Mouse (Mus musculus): Measurements from ENCODE around the gene Bnc1. TPM values are rescaled to one million over a fixed set of nuclear protein-coding genes. Genes with fewer than 3 reads are reported as not detected.

Bnc1 gene
- polyA plus RNA-seq, 1 experiment, result 1.5 TPM

- no peak overlapping the region for H3K4me3 ChIP-seq (ENCODE audit: control insufficient read depth, insufficient read depth, low read length)
- WGBS, result 93% methylated on average over 6 of the region's 6 CpGs
These were observed 8.4 kb downstream of the Bnc1 start for GRCm38 (mm10) chr7:81983651-81984050.

GRCm38 (mm10) chr7:81978304-81978703 lies 13.8 kb downstream of the Bnc1 start:
- DNase-seq, result no peak

More at GRCm38 (mm10) chr7:81983651-81984050, 8.4 kb downstream of the Bnc1 start:
- no peak overlapping the region for H3K27ac ChIP-seq (ENCODE audit: control insufficient read depth, insufficient read depth, low read length)
- H3K36me3 ChIP-seq (ENCODE audit: control insufficient read depth, insufficient read depth, low read length), result no peaks in the 10 kb centered on the region
- DNase-seq, result no peak
- TF ChIP-seq POLR2A (IDR thresholded peaks at IDR 0.05; ENCODE audit: control insufficient read depth, extremely low read depth, insufficient read depth, low read length, poor library complexity), result no peak
- H3K27me3 ChIP-seq (ENCODE audit: control insufficient read depth, insufficient read depth, low read length), result no peaks in the 10 kb centered on the region
- no peaks in the 10 kb centered on the region for H3K4me1 ChIP-seq (replicated peaks; ENCODE audit: control insufficient read depth, insufficient read depth, low read length)

GRCm38 (mm10) chr7:81974616-81975015 lies 17.5 kb downstream of the Bnc1 start:
- Histone ChIP-seq H3K4me1 (replicated peaks; ENCODE audit: control insufficient read depth, insufficient read depth, low read length) (no peaks in the 10 kb centered on the region), H3K27me3 (ENCODE audit: control insufficient read depth, insufficient read depth, low read length) (no peaks in the 10 kb centered on the region), H3K27ac (ENCODE audit: control insufficient read depth, insufficient read depth, low read length) (no peak overlapping the region), H3K36me3 (ENCODE audit: control insufficient read depth, insufficient read depth, low read length) (no peaks in the 10 kb centered on the region), H3K4me3 (ENCODE audit: control insufficient read depth, insufficient read depth, low read length) (no peak overlapping the region)
- no peak for DNase-seq
- WGBS, result 93% methylated on average over 10 of the region's 10 CpGs
- no peak for TF ChIP-seq CTCF (IDR thresholded peaks at IDR 0.05; ENCODE audit: borderline replicate concordance, control insufficient read depth, extremely low read depth, insufficient read depth, low read length, poor library complexity)
- no peak for TF ChIP-seq POLR2A (IDR thresholded peaks at IDR 0.05; ENCODE audit: control insufficient read depth, extremely low read depth, insufficient read depth, low read length, poor library complexity)

More at GRCm38 (mm10) chr7:81978304-81978703, 13.8 kb downstream of the Bnc1 start:
- H3K4me1 ChIP-seq (replicated peaks; ENCODE audit: control insufficient read depth, insufficient read depth, low read length), result no peaks in the 10 kb centered on the region
- H3K27ac ChIP-seq (ENCODE audit: control insufficient read depth, insufficient read depth, low read length), result no peak overlapping the region
- H3K4me3 ChIP-seq (ENCODE audit: control insufficient read depth, insufficient read depth, low read length), result no peak overlapping the region
- no peaks in the 10 kb centered on the region for H3K27me3 ChIP-seq (ENCODE audit: control insufficient read depth, insufficient read depth, low read length)
- no peaks in the 10 kb centered on the region for H3K36me3 ChIP-seq (ENCODE audit: control insufficient read depth, insufficient read depth, low read length)
- TF ChIP-seq POLR2A (IDR thresholded peaks at IDR 0.05; ENCODE audit: control insufficient read depth, extremely low read depth, insufficient read depth, low read length, poor library complexity) (no peak), CTCF (IDR thresholded peaks at IDR 0.05; ENCODE audit: borderline replicate concordance, control insufficient read depth, extremely low read depth, insufficient read depth, low read length, poor library complexity) (no peak)
- WGBS, result 93% methylated on average over 8 of the region's 8 CpGs

GRCm38 (mm10) chr7:81973939-81974338 lies 18.2 kb downstream of the Bnc1 start:
- no peaks in the 10 kb centered on the region for H3K27me3 ChIP-seq (ENCODE audit: control insufficient read depth, insufficient read depth, low read length)
- no peak for DNase-seq
- no peak overlapping the region for H3K4me3 ChIP-seq (ENCODE audit: control insufficient read depth, insufficient read depth, low read length)
- H3K4me1 ChIP-seq (replicated peaks; ENCODE audit: control insufficient read depth, insufficient read depth, low read length), result no peaks in the 10 kb centered on the region
- no peak overlapping the region for H3K27ac ChIP-seq (ENCODE audit: control insufficient read depth, insufficient read depth, low read length)
- WGBS, result 97% methylated on average over 12 of the region's 12 CpGs
- no peaks in the 10 kb centered on the region for H3K36me3 ChIP-seq (ENCODE audit: control insufficient read depth, insufficient read depth, low read length)
- TF ChIP-seq CTCF (IDR thresholded peaks at IDR 0.05; ENCODE audit: borderline replicate concordance, control insufficient read depth, extremely low read depth, insufficient read depth, low read length, poor library complexity) (no peak), POLR2A (IDR thresholded peaks at IDR 0.05; ENCODE audit: control insufficient read depth, extremely low read depth, insufficient read depth, low read length, poor library complexity) (no peak)

DNA sequence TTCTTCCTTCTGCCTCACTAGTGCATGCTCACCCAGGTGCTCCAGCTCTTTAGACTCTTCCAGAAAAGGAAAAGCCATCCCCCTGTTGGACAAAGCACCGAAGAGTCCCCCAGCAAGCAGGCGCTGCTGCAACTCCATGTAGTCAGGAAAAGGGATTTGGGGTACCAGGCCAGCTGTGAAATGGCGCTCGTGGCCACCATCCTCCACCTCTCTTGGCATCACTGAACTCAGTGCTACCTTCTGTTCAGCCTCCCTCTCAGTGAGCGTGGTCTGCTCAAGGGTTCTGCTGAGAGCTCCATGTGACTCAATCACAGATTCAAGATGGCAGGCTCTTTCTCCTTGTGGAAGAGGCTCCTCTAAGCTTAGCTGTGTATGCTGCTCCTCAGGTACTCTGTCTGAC lies 18.8 kb downstream of the Bnc1 start:
- no peaks in the 10 kb centered on the region for H3K36me3 ChIP-seq (ENCODE audit: control insufficient read depth, insufficient read depth, low read length)
- H3K27me3 ChIP-seq (ENCODE audit: control insufficient read depth, insufficient read depth, low read length), result no peaks in the 10 kb centered on the region
- H3K4me3 ChIP-seq (ENCODE audit: control insufficient read depth, insufficient read depth, low read length), result no peak overlapping the region
- H3K4me1 ChIP-seq (replicated peaks; ENCODE audit: control insufficient read depth, insufficient read depth, low read length), result no peaks in the 10 kb centered on the region
- TF ChIP-seq CTCF (IDR thresholded peaks at IDR 0.05; ENCODE audit: borderline replicate concordance, control insufficient read depth, extremely low read depth, insufficient read depth, low read length, poor library complexity) (no peak), POLR2A (IDR thresholded peaks at IDR 0.05; ENCODE audit: control insufficient read depth, extremely low read depth, insufficient read depth, low read length, poor library complexity) (no peak)
- no peak overlapping the region for H3K27ac ChIP-seq (ENCODE audit: control insufficient read depth, insufficient read depth, low read length)
- 98% methylated on average over 5 of the region's 5 CpGs for WGBS
- no peak for DNase-seq

GRCm38 (mm10) chr7:81968975-81969374 lies 23.1 kb downstream of the Bnc1 start:
- Histone ChIP-seq H3K4me3 (ENCODE audit: control insufficient read depth, insufficient read depth, low read length) (no peak overlapping the region), H3K27ac (ENCODE audit: control insufficient read depth, insufficient read depth, low read length) (no peak overlapping the region), H3K36me3 (ENCODE audit: control insufficient read depth, insufficient read depth, low read length) (no peaks in the 10 kb centered on the region), H3K27me3 (ENCODE audit: control insufficient read depth, insufficient read depth, low read length) (no peaks in the 10 kb centered on the region), H3K4me1 (replicated peaks; ENCODE audit: control insufficient read depth, insufficient read depth, low read length) (no peaks in the 10 kb centered on the region)
- WGBS, result 8% methylated on average over 6 of the region's 6 CpGs
- no peak for DNase-seq
- no peak for TF ChIP-seq POLR2A (IDR thresholded peaks at IDR 0.05; ENCODE audit: control insufficient read depth, extremely low read depth, insufficient read depth, low read length, poor library complexity)
- TF ChIP-seq CTCF (IDR thresholded peaks at IDR 0.05; ENCODE audit: borderline replicate concordance, control insufficient read depth, extremely low read depth, insufficient read depth, low read length, poor library complexity), result no peak

DNA sequence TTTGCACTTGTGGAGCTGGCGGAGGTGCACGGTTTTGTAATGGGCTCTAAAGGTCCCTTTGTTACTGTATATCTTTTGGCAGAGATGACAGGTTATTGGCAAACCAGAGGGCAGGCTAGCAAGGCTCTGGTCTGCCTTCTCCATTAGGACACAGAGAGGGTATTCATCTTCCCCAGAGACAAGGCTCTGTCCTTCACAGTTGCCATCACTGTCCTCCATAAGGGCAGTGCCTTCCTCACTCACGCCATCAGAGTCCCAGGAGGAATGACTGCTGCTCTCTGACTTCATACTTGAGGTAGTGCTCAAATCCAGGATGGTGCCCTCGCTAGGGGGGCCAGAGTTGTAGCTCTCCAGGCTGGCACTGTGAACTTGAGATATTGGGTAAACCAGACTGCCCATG lies 23.6 kb downstream of the Bnc1 start:
- 63% methylated on average over 4 of the region's 4 CpGs for WGBS
- H3K4me3 ChIP-seq (ENCODE audit: control insufficient read depth, insufficient read depth, low read length), result no peak overlapping the region
- no peaks in the 10 kb centered on the region for H3K36me3 ChIP-seq (ENCODE audit: control insufficient read depth, insufficient read depth, low read length)
- H3K27me3 ChIP-seq (ENCODE audit: control insufficient read depth, insufficient read depth, low read length), result no peaks in the 10 kb centered on the region
- no peak for DNase-seq
- TF ChIP-seq CTCF (IDR thresholded peaks at IDR 0.05; ENCODE audit: borderline replicate concordance, control insufficient read depth, extremely low read depth, insufficient read depth, low read length, poor library complexity) (no peak), POLR2A (IDR thresholded peaks at IDR 0.05; ENCODE audit: control insufficient read depth, extremely low read depth, insufficient read depth, low read length, poor library complexity) (no peak)
- H3K4me1 ChIP-seq (replicated peaks; ENCODE audit: control insufficient read depth, insufficient read depth, low read length), result no peaks in the 10 kb centered on the region
- H3K27ac ChIP-seq (ENCODE audit: control insufficient read depth, insufficient read depth, low read length), result no peak overlapping the region
